ENCODE assay signal across 15 mouse cellular contexts in genomic region chr16:90135580-90135979, GRCm38 (mm10). TPM values are rescaled to one million over a fixed set of nuclear protein-coding genes. Genes with fewer than 3 reads are reported as not detected.
DNase-seq lines count a peak whose midpoint lies in the region; TF ChIP-seq lines count a peak whose summit lies in the region.
"Had no signal": no experiment of that assay in that cellular context is flagged by ENCODE, and none has a peak within 500 bp of the region (broad histone marks: within the 10 kb centered on the region; RNA-seq: fewer than 3 reads in every experiment).

No protein-coding gene starts in this region.

- 72% methylated on average over 3 of the region's 3 CpGs for WGBS in bone marrow, adult 2 months

- H3K4me3 ChIP-seq in layer of hippocampus, adult 2 months: no peak overlapping the region
- H3K4me3 ChIP-seq in bone marrow, adult 2 months (replicated peaks; ENCODE audit: control insufficient read depth, low read depth, low read length): no peak overlapping the region
- H3K4me3 ChIP-seq: embryonic facial prominence, embryonic 12.5 days; limb, embryonic 12.5 days; midbrain, embryonic 15.5 days; neural tube, embryonic 13.5 days had no signal

- H3K4me1 ChIP-seq in bone marrow, adult 2 months (ENCODE audit: control insufficient read depth, insufficient read depth, low read length): peaks cover 1% of the 10 kb centered on the region; the same call in 1 of the 2 replicates

- no peak for DNase-seq in layer of hippocampus, adult 2 months (ENCODE audit: low spot score in 2 of 2)
- no peak for DNase-seq in layer of hippocampus, postnatal 25 days (ENCODE audit: extremely low spot score in 1 of 2, low spot score in 1 of 2)
- DNase-seq in thymus, postnatal 14 days: peak; percentile 23
- no peak for DNase-seq in thymus, postnatal 0 days (ENCODE audit: low spot score)
- DNase-seq in gastrocnemius, adult 18-20 months (ENCODE audit: low spot score): no peak
- DNase-seq in left cerebral cortex, postnatal 25 days (ENCODE audit: low spot score in 2 of 2): no peak
- DNase-seq: adrenal gland, postnatal 14 days; cerebellum, postnatal 36 days; heart, postnatal 14 days; kidney, postnatal 10 days had no signal

- TF ChIP-seq POLR2A in bone marrow, adult 2 months (IDR thresholded peaks at IDR 0.05; ENCODE audit: borderline replicate concordance, control insufficient read depth, low read depth, low read length): no peak

- intact Hi-C loops in left cerebral cortex, postnatal 25 days (cut with DNase I): no loop called here

- H3K27ac ChIP-seq in layer of hippocampus, adult 2 months: no peak overlapping the region
- H3K27ac ChIP-seq in bone marrow, adult 2 months (ENCODE audit: control insufficient read depth, insufficient read depth, low read depth, low read length, poor library complexity): no peak overlapping the region
- H3K27ac ChIP-seq: embryonic facial prominence, embryonic 12.5 days; limb, embryonic 12.5 days; midbrain, embryonic 15.5 days; neural tube, embryonic 13.5 days had no signal

- peak; percentile 54 for TF ChIP-seq CTCF in layer of hippocampus, adult 2 months (conservative IDR thresholded peaks at IDR 0.05)
- peak; percentile 61 for TF ChIP-seq CTCF in bone marrow, adult 2 months (IDR thresholded peaks at IDR 0.05; ENCODE audit: control insufficient read depth, insufficient read depth, low read length)

RNA-seq across cellular contexts. Expression of gene Tiam1, which starts 8.0 kb away (rescaled TPM):
- total RNA-seq in layer of hippocampus, adult 2 months (2021): 100 to 1,000 TPM; 124 to 125 TPM
- total RNA-seq in layer of hippocampus, postnatal 25 days (2021): 100 to 1,000 TPM in 1 of 2 experiments, 10 to 100 TPM in 1; 93.4 to 114 TPM
- 25.6 and 32.7 TPM in 2 replicates for polyA plus RNA-seq in thymus, postnatal 0 days (2015; fragmentation: Nextera tagmentation; extraction: Ambion mirVana)
- polyA plus RNA-seq in bone marrow, adult 2 months (2011; ENCODE audit: insufficient read depth, insufficient read length, low replicate concordance, missing spikeins): 8.3 and 10.7 TPM in 2 replicates
- total RNA-seq in gastrocnemius, adult 18-20 months (2021): 10 to 100 TPM in 1 of 2 experiments, 1 to 10 TPM in 1; 4.2 to 10.0 TPM
- 100 to 1,000 TPM; 108 to 118 TPM for total RNA-seq in left cerebral cortex, postnatal 25 days (2021)

Comparison
In these comparisons a context has a peak if more than half of its experiments do, and no peak if none do; other contexts are left out.
1. RNA of gene Tiam1, which starts 8.0 kb away (total RNA-seq): 124 to 125 TPM in layer of hippocampus, adult 2 months, 108 to 118 TPM in left cerebral cortex, postnatal 25 days and 93.4 to 114 TPM in layer of hippocampus, postnatal 25 days; 4.2 to 10.0 TPM in gastrocnemius, adult 18-20 months; every median in the first group is over 4 times any median in the second.